Mouse (Mus musculus) frontal cortex, postnatal 10 days (tissue): ENCODE data around the gene 4930404N11Rik.

Experiments used
- DNase-seq, 2 experiments: peaks; one replicate each; pipeline ENCODE4 v3.0.0; 2022; ENCODE audit warnings: low spot score in 2 of 2, mixed read lengths in 1 of 2

Gene 4930404N11Rik

DNA sequence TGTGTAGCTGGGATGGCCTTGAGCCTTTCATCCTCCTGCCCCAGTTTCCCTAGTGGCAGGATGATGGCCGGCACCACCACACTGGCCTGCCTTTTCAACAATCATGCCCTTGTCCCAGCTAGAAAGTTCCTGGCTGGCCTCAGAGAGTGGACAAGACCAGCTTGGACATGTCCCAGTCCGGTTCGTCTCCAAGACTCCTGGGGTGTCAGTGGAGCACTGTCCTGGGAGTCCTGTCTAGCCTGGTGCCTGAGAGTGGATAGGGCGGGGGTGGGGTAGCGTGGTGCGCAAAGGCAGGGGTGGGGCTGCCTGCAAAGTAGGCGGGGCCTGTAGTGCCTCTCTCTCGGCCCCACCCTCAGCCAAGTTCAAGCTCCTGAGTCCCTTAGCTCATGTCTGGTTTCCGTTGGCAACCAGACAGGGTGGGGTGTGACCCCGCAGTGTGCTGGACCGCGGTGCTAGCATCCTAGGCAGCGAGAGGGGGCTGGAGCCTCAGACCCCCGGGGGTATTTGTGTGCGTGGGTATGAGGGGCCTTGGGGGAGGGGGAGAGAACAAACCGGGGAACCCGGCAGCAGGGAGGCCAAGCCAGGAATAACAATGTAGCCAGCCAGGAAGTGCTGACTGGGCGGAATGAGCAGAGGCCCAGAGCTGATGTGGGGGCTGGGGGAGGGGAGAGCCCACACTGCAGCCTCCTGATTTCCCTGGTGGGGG lies 36.1 kb upstream of the 4930404N11Rik start:
- peak in 1 of 2 experiments; percentile 71 for DNase-seq

DNA sequence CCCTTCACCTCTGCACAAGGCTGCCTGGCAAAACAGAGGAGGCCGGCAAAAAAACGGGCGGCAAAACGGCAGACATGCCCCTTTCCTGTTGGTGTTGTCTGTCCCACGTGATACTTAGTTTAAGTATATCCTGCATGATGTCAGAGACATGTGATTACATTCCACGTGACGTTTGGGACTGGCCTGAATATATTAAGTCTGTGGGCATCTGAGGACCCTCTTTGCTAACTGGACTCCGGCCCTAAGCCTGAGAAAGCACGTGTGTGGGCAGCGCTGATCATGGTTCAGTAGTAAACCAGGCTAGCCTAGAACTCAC lies 35.5 kb upstream of the 4930404N11Rik start:
- DNase-seq, result no peak

DNA sequence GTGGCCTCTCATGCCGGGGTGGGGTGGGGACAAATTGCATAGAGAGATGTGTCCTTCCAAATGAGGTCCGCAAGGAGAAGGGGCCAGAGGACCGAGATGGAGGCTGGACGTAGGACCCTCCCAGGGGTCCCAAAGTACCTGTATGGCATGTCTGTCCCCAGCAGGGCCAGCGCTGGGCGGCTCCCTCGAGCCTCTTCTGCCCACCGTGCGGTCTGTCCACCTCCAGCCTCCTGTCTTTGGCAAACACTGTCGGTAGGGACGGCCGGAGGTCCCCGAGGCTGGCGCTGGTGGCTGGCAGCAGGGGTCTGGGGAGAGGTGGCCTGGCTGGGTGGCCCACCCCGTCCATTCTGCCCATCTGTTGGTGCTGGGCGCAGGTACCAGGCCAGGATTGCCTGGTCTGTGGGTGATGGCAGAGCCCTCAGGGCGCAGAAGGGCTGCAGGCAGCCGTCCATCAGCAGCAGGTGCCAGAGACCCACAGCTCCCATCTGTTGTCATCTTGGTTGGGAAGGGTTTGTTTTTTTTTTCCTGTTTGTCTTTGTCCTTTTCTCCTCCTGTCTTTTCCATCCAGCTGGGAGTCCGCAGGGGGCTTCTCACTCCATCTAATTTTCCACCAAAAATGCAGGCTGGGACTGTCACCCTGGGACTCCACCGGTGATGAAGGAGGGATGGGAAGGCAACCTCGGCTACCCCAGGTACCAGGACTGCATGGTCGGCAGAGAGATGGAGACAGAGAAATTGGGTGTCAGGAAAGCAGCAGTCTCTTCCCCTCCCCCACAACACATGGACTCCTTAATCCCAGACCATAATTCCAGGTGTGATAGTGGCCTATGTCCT lies 35.0 kb upstream of the 4930404N11Rik start:
- no peak for DNase-seq

DNA sequence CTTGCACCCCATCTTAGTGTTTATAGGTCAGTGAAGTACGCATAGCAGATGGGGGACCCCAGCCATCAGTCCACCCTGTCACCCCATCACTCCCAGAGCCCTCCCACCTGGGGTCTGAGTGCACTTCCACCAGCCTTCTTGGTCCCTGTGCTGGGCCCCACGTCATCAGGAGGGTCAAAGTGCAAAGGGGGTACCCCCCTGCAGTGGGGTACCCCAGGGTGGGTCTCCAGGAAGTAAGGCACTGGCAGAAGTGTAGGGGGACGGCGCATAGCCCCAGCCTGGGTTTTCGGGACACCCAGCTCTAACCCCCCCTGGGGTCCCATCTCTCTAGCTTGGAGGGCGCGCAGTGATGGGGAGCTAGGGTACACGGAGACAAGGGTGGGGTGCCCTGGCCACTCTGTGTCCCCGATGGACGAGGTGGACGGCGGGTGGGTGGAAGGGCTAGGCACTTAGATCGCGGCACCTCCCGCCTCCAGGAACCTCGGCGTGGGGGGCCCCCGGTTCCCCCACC lies 34.2 kb upstream of the 4930404N11Rik start:
- no peak for DNase-seq

DNA sequence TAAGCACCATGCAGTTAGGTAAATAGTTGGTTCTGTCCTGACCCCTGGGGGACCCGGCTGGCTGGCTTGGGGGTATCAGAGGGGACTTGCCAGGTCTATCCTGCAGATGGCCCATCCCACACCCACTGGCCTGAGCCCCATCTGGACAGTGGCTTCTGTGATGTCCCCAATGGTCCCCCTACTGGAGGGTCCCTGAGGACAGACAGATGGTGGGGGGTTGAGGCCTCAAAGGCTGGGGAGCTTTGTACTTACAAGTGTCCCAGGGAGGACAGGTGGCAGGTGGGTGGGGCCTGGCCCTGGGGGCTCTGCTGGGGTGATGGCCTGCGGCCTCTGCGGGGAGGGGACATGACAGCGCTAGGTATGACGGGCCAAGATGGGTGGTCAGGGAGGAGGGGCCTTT lies 33.7 kb upstream of the 4930404N11Rik start:
- DNase-seq, result no peak

DNA sequence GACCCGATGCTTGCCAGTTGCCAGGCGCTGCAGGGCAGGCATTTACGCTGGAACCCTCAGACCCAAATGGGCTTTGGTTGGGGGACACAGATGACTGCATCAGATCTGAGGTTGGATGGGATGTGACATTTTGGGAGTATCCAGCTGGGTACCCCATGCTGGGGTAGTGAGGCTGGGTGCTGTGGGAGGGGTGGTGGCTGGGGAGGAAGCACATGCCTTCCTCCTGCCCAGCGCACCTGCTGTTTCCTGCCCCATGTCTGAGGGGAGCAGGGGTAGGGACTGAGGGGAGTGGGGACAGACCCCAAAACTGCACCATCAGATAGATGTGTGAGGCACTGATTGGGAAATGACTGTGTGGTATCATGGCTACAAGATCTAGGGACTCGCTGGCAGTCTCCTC lies 31.1 kb upstream of the 4930404N11Rik start:
- no peak for DNase-seq

DNA sequence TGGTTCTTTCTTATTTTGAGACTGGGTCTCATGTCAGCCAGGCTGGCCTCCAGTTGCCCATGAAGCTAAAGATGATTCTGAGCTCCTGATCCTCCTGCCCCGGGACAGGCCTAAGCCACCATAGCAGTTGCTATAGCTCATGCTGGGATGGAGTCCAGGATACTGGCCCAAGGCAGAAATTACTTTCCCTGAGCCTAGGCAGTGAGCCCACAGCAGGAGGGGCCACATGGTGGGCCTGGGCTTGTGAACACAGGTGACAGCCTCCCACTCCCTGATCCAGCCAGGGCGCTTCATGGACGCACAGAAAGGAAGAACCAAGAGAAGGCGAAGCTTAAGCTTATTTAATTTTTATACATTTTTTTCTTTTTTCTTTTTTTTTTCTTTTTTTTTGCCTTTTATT lies 30.2 kb upstream of the 4930404N11Rik start:
- no peak for DNase-seq

DNA sequence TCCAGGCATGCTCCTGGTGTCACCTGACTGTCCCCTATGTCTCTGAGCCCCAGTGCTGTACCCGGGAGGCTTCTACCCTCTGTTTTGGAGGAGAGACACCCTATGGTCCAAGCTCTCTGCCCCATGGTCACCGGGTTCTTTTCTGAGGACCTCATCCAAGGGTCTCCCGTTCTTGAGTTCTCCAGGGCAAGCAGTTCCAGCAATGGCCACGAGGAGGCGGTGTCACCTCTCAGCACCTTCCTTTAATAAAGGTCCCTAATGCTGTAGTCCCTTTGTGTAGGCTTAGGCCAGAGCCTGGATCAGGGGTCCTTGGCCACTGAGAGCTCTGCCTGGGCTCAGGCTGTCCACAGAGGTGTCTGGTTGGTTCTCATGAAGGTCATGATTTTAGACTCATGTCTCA lies 29.5 kb upstream of the 4930404N11Rik start:
- peak in 1 of 2 experiments; percentile 66 for DNase-seq

DNA sequence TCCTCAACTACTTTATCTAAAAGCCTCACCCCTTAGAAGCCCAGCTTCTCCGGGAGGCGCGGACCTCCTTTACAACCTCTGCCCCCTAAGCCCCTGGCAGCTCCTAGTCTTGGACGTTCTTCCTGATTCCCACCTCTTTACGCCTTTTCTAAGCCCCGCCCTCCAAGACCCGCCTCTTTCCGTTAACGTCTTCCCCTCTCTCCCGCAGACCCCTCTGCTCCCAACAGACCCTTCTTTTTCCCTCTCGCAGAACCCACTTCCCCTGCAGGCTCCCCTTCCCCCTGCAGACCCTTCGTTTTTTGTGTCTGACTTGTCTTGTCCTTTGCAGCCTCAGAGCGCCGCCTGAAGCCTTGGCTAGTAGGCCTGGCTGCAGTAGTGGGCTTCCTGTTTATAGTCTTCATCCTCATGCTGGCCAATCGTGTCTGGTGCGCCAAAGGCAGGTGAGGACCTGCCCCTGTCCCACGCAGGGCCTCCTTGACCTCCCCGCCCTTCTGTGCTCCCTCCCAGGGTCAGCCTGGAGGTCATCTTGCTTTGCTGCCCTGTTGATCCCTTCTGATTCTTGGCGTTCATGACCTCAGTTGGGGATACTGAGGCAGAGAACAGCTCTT lies 27.9 kb upstream of the 4930404N11Rik start:
- DNase-seq, result no peak

DNA sequence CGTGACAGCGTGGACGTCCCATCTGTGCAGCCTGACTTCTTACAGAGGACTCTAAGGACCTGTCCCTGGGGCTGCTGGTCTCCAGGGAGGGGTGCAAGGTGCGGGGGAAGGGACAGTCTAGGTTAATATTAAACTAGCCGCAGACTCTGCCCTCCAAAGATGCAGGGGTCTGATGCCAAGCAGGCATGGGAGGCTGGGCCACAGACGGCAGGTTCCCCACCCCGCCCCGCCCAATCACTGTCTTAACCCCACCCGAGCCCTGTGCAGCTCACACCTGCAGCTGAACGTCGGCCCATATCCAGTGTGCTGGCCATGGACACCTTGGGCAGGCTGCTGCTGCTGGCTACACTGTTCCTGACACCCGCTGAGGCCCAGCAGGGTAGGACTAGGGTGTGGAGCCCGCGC lies 27.2 kb upstream of the 4930404N11Rik start, which contains the start of gene Smim24:
Smim24 (plus strand) TSS at position 271 of the 405 bp plus-strand sequence.
- DNase-seq, result no peak

DNA sequence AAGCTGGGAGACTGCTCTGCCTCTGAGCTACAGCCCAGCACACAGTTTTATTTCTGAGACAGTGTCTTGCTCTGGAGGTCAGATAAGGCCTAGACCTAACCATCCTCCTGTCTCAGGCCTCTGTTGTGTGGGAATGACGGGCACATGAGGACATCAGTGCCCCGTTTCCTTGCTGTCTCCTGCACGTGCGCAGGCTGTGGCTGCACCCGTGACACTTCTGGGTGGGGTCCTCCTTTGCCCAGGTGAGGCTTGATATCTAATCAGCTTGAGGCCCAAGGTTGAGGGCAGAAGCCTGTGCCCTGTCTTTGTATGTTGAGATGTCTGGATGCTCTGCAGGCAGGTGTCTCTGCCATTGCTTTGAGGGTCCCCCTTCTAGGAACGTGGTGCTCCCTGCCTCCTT lies 26.7 kb upstream of the 4930404N11Rik start:
- no peak for DNase-seq

DNA sequence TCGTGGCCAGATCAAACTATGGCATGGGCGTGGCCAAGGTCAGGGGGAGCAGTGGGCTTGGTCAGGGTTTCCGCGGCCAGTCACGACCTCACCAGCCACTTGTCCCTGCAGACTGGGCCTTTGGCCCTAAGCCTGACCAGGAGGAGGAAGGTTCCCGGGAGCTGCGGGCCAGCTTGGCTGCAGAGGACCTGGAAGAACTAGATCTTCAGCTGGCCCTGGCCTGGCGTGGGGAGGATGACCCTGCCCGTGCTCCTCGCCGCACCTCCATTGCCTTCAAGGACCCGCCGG lies 25.0 kb upstream of the 4930404N11Rik start:
- DNase-seq, result no peak

DNA sequence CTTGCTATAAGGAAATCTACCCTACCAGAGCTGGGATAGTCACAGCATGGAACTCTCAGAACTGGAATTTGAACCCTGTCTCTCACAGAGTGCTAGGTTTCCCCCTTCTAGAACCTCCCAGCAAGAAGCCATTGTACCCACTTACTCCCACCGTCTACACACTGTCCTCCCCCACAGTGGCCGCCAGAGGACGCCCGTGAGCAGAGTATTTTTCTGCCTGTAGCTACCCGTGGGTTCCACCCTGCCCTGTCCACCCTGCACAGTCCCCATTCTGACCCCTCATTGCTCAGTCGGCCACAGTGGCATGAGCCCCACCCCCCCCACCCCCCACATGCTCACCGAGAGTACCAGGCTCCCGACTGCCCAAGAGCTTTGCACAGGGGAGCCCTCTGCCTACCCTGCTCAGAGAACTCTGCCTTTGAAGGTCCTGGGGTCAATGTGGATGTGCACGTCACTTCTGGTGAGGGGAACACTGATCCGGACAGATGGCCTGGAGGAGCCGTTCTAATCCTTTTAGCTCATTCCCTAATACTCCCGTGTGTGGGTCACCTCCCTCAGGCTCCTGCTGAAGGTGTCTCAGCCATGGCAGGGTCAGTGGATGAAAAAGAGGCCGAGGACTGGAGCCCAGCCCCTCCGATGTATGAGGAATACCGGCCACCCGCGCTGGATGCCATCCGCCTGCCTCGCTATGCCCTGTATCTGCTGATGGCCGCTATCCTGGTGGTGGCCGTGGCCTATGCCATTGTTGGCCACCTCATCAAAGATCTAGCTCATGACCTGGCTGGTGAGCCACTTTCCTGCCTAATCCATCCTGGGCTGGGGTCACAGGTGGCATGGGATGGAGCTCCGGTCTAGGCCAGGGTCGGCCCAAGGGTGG lies 24.4 kb upstream of the 4930404N11Rik start:
- DNase-seq, result peak in 1 of 2 experiments; percentile 70

DNA sequence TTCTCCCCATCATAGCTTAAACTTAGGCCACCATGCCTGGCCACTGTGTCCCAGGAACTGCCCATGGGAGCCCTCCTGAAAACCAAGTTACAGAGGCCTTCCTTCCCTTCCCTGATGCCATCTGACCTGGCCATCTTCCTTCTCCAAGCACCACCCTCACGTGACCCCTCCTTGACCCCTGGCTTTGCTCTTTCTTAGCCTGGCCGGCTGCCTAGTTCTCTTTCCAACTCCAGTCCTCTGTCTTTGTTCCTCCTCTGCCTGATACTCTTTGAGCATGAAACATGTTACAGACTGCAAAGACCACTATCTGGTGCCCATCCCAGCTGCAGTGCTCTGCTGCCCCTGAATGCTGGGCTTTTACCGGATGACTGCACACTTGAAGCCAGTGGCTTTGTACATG lies 23.8 kb upstream of the 4930404N11Rik start:
- DNase-seq, result no peak

DNA sequence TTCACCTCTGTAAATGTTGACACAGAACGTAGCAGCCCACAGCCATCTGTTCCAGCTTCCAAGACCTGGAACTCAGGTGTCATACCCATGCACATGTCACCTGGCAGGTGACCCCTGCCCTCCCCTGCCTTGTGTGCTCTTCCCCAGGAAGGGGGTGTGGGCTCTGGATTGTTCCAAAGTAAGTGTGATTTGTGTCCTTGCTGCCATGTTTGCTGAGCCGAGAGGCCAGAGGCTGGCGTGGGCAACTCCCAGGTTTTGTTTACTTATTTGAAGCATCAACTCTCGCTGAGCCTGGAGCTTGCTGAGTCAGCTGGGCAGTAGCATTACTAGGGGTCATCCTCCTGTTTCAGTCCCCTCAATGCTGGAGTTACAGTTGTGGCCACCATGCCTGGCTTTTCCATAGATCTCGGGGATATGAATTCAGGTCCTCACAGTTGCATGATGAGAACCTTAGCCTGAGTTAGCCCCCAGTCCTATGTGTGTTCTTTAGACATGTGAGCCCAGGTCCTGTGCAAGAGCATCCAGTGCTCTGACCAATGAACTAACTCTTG lies 23.0 kb upstream of the 4930404N11Rik start, which contains the start of gene Gm48552:
Gm48552 (plus strand) TSS at position 501 of the 551 bp plus-strand sequence.
- no peak for DNase-seq

DNA sequence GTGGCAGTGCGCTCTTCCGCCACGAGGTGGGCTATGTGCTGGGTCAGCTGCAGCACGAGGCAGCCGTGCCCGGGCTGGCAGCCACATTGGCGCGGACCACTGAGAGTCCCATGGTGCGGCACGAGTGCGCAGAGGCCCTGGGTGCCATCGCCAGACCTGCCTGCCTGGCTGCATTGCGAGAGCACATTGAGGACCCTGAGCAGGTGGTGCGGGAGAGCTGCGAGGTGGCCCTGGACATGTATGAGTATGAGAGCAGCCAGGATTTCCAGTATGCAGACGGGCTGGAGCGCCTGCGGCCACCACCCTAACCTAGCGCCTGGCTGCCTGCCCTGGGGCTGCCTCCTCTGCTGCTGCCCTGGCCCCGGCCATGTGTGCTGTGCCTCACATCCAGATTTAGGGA lies 22.1 kb upstream of the 4930404N11Rik start:
- no peak for DNase-seq

DNA sequence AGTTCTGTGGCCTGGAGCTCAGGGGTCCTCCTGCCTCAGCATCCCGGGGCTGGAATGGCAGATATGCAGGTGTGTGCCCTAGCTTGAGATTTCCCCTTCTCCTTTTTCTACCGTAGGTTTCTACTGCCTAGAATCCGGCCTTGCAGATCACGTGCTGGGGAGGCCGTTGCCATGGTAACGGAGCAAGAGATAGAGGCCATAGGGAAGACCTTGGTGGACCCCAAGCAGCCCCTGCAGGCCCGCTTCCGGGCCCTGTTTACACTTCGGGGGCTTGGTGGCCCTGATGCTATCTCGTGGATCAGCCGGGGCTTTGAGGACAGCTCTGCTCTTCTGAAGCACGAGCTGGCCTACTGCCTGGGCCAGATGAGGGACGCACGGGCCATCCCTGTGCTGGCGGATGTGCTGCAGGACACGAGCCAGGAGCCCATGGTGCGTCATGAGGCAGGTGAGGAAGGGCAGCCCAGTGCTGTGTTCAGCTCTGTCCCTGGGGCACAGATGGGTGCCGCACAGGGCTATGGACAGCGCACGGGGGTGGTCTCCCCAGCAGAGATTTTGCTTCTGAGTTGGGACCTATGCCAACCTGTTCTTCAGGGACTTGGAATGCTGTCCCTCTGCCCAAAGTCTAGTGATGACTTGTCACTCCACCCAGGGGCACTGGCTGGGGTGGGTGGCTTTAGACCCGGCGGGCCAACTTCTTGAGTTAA lies 20.1 kb upstream of the 4930404N11Rik start:
- DNase-seq, result no peak

DNA sequence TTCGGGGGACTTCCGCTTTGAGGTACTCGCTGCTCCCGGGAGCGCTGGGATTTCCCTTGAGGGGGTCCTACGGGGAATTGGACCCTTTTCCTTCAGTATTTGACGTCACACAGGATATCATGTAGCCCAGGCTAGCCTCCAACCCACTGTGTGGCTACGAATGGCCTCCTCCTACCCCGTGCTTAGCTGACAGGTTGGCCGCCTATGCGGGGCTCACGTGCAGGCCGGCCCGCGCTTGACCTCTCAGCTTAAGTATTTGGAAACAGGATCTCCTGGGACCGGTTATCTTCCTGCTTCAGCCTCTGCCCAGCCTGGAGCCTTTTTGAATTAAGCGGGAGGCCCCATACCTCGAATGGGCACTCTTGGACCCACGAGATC lies 19.0 kb upstream of the 4930404N11Rik start:
- DNase-seq, result no peak

DNA sequence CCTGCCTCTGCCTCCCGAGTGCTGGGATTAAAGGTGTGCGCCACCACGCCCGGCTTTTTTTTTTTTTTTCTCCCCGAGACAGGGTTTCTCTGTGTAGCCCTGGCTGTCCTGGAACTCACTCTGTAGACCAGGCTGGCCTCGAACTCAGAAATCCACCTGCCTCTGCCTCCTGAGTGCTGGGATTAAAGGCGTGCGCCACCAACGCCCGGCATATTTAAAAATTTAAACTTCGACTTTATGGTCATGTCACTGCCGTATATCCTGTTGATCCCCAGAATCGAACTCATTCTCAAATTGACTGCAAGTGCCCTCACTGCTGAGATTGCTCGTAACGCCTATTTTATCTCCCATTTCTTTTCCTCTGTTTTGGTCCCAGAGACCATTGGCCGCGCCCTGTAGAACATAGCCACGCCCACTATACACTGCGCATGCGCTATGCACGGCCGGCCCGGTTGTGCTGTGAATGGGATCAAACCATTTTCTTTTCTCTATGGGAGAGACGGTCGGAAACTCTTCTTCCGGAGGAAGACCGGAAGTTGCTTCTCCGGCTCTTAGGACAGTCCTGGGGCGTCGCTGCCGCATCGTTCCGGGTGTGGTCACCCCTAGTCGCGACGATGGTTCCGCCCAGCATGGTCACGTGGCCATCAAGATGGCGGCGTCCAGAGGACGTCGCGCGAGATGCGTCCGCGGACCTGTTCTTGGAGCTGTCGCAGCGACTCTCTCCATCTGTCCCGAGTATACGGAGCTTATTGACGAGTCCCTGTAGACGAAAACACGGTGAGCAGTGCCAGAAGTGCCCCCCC lies 18.4 kb upstream of the 4930404N11Rik start, which contains the start of the genes Dohh and Gm48551:
Dohh (plus strand) TSS at position 627 of the 803 bp plus-strand sequence.
Gm48551 (plus strand) TSS at position 665 of the 803 bp plus-strand sequence.
- peak; percentile 97 to 98 for DNase-seq

DNA sequence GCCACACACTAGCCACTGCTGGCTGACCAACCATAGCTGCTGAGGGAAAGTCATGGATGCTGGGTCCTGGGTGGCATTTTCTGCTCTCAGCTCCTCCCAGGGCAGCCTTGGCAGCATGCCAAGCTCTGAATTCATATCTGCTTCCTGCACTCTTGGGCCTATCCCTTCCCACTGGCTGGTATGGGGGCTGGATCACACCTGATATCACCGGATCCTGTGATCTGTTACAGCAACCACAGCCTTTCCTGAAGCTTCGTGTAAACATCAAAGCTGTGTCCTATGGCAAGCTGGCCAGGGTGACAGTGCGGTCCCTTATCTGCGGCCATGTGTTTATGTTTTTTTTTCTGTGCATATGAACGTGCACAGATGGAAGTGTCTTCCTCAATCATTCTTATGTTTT lies 16.4 kb upstream of the 4930404N11Rik start:
- no peak for DNase-seq
